Mouse (Mus musculus): Measurements from ENCODE around the gene Rtkn2.

The Rtkn2 gene

DNA sequence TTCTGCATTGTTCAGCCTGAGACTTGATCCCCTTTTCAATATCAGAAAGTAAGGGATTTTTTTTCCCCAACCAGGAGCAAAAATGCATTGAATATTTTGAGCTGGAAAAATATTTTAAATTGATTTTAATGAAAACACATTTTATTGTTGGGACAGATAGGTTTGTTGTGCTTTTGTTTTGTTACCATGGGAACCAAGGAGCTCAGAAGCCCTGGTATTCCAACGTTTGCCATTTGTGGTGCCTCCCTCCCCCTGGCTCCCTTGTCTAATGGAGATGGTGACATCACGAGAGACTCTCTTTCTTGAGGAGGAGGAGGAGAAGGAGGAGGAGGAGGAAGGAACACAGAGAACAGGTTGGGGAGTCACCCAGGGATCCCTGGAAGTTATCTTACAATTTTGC is 125.1 kb downstream of the Rtkn2 start:
- no peak for DNase-seq (ENCODE audit: low spot score in 2 of 2)

DNA sequence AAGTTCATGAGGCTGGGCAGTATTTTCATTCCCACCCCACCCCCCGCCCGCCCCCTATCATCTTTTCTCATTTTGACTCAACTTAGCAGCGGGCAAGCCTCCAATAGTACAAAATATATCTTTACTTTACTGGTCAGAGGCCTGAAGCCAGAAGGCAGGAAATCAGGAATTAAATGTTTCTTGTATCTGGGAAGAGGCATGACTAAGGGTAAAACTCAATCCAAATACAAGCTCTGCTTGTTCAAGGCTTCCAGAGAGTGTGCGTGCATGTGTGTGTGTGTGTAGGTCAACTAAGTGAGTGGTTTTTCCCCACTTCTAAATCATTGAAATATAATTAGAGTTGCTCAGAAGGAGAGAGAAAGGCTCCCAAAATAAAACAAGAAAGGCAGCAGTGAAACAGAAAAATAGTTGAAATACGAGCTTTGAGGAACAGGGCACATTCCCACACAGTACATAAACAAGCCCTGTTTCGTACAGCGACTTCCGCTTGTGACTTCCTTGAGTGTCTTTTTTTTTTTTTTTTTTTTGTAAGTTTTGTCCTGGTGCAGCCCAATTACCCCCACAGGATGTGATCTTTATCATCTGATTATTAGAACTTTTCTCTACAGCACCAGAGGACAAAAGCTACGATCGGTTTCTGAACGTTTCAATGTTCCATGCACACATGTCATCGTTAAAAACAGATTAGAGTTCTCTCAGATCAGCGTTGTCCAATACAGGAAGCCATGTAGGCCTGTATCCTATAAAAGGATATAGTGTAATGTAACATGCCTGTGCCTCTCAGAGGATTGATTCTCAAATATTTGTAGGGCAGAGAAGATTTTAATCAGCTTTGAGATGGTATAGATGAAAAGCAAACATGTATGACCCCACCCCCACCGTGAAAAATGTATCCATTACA is 125.8 kb downstream of the Rtkn2 start:
- DNase-seq (ENCODE audit: low spot score in 2 of 2) = peak; percentile 48 to 53

- no peak for DNase-seq (ENCODE audit: low spot score in 2 of 2)
Observed at GRCm38 (mm10) chr10:68106351-68106950, 127.1 kb downstream of the Rtkn2 start.

DNA sequence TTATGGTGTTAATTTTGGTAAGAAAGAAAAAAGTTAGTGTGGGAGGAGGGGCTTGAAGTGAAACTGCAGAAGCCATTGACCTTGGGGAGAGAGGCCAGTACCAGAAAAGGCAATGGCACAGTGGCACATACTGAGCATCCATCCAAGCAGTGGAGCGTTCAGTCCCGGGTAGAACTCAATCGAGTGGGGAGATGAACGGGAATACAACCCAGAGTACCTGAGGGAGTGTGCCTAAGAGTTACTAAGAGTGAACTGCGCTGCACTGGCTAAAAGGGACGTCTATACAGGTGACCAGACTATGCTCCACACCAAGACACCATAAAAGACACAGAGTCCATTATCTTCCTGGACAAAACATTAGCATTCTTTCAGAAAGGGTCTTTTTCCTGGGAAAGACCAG is 128.3 kb downstream of the Rtkn2 start:
- DNase-seq (ENCODE audit: low spot score in 2 of 2) = no peak
